Mouse (Mus musculus) adrenal gland, postnatal 25 days (tissue): ENCODE measurements at regions not wholly inside any gene's neighbourhood (a gene's known extent, or its start where the extent isn't known, plus 50 kb on each side); places are given as distances from the start of the nearest gene placed in this dataset.
"Not testable (repeated sequence)": the region's sequence is repeated elsewhere in the genome, so short reads cannot be mapped to it uniquely, and the experiment has no call there.

Experiments
- DNase-seq: peaks from one replicate; pipeline ENCODE4 v3.0.0; 2021; ENCODE audit warnings: mixed read lengths

- no peak for DNase-seq
Observed at GRCm38 (mm10) chr6:140222534-140223324, 181.5 kb upstream of the Plcz1 start.

GRCm38 (mm10) chr6:140221653-140222272, 180.5 kb upstream of the Plcz1 start:
- no peak for DNase-seq

- no peak for DNase-seq
Observed at GRCm38 (mm10) chr6:140218789-140219188, 177.5 kb upstream of the Plcz1 start.

- DNase-seq = no peak
Observed at GRCm38 (mm10) chr6:140212403-140212802, 171.1 kb upstream of the Plcz1 start.

GRCm38 (mm10) chr6:140210141-140210540, 168.9 kb upstream of the Plcz1 start:
- DNase-seq = no peak

- no peak for DNase-seq
Observed at GRCm38 (mm10) chr6:140209083-140209482, 167.8 kb upstream of the Plcz1 start.

GRCm38 (mm10) chr6:140208375-140208774, 167.1 kb upstream of the Plcz1 start:
- peak; percentile 76 for DNase-seq

GRCm38 (mm10) chr6:140206676-140207075, 165.4 kb upstream of the Plcz1 start:
- not testable (repeated sequence) for DNase-seq

- no peak for DNase-seq
Observed at GRCm38 (mm10) chr6:140201356-140201755, 160.1 kb upstream of the Plcz1 start.

GRCm38 (mm10) chr6:140200322-140200721, 159.1 kb upstream of the Plcz1 start:
- DNase-seq = no peak

- no peak for DNase-seq
Observed at GRCm38 (mm10) chr6:140198036-140198435, 156.8 kb upstream of the Plcz1 start.

GRCm38 (mm10) chr6:140197113-140197675, 155.9 kb upstream of the Plcz1 start:
- no peak for DNase-seq

GRCm38 (mm10) chr6:140194276-140194675, 153.0 kb upstream of the Plcz1 start:
- DNase-seq = no peak

- peak; percentile 6 for DNase-seq
Observed at GRCm38 (mm10) chr6:140193084-140193939, 152.1 kb upstream of the Plcz1 start.

GRCm38 (mm10) chr6:140192526-140192925, 151.3 kb upstream of the Plcz1 start:
- no peak for DNase-seq

- no peak for DNase-seq
Observed at GRCm38 (mm10) chr6:140191341-140191740, 150.1 kb upstream of the Plcz1 start.

GRCm38 (mm10) chr6:140189601-140190000, 148.3 kb upstream of the Plcz1 start:
- no peak for DNase-seq

GRCm38 (mm10) chr6:140187733-140188132, 146.5 kb upstream of the Plcz1 start:
- DNase-seq = no peak

GRCm38 (mm10) chr6:140187106-140187505, 145.8 kb upstream of the Plcz1 start:
- no peak for DNase-seq

- DNase-seq = no peak
Observed at GRCm38 (mm10) chr6:140179999-140180398, 138.7 kb upstream of the Plcz1 start.

- DNase-seq = no peak
Observed at GRCm38 (mm10) chr6:140178425-140179193, 137.4 kb upstream of the Plcz1 start.

- no peak for DNase-seq
Observed at GRCm38 (mm10) chr6:140172716-140173115, 131.5 kb upstream of the Plcz1 start.
